Mouse (Mus musculus) urinary bladder, adult 2 months (tissue): ENCODE data around the gene Pelp1. TPM values are rescaled to one million over a fixed set of nuclear protein-coding genes. Genes with fewer than 3 reads are reported as not detected.

Experiments
- DNase-seq: peaks from one replicate; pipeline ENCODE4 v3.0.0; 2022; ENCODE audit warnings: low spot score
- polyA plus RNA-seq: library from polyadenylated mRNA; depleted of rRNA; stranded (reverse); fragments of >200 nt; gene quantifications from 2 replicates; pipeline ENCODE4 v1.2.3, GENCODE M21; 2012; rRNA removed

Gene Pelp1
- polyA plus RNA-seq = 11.1 and 15.3 TPM in 2 replicates

DNA sequence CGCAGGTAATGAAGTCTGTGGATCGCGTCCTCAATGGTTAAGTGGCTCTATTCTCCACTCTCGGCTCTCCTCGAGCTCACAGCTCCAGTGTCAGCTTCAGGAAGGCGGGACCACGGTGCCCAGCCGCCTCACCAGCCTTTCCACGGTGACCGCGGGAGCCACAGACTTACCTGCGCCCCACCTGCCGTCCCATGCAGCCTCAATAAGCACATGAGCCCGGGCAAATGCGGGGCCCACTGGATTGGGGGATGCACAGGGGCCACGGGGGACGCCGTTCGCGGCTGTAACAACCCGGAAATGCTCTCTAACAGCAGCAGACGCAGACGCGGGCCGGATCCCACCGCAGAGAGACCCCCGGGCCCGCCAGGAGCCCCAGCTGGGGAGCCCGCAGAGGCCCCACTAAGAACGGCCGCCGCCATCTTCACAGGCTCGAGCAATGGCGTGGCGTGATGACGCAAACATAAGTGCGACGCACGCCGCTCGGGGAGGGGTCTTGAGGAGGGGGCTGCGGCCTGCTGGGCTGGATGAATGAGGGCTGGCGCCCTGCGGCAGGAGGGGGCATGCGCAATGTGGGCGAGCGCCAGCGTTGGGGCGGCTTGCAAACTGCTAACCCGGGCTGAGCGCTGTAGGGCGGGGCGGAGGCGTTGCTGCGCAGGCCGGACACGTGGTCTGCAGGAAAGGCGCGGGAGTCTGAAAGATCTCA lies at the start of gene Pelp1:
TSS of gene Pelp1 (minus strand) at position 438 of the 703 bp plus-strand sequence.
- DNase-seq = peak; percentile 87

DNA sequence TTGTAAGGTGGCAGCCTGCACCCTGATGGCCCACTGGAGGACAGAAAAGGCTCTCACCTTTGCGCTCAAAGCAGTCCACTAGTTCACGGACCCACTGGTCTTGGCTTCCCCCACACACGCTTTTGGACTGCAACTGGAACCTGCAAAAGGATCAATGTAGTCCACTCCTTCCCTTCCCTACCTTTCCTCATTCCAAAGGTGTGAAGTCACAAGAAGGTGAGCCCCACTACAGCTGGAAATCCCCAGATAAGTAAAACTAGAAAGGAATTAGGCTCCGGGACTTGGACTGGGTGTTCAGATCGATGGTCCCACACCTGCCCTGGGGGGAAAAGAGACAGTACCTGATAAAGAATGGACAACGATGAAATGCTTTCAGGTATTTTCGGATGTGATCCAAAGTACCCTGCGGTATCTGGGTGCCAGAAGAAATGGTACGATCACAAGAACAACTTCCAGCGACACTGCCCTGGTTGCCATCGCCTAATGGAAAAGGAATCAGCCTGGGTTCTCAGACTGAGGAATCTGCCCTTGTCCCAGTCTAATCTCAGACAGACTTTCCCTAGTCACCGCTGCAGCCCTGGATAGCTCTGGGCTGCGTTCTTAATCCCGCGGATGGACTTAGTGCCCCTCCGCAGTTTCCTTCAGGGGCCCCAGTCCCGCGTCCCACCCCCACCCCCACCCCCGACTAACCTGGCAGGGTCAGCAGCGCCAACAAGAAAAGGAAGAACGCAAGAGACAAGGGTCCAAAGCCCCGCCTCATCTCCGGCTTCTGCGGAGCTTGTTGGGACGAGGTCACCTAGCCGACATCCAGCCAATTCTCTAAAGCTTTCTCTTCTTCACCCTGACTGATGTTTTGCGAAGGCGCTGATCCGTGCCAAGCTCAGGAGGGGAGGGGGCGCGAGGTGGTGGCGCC lies 49.1 kb upstream of the Pelp1 start, which contains the start of gene Zmynd15:
TSS of gene Zmynd15 (plus strand) at position 746 of the 913 bp plus-strand sequence.
- DNase-seq = no peak

DNA sequence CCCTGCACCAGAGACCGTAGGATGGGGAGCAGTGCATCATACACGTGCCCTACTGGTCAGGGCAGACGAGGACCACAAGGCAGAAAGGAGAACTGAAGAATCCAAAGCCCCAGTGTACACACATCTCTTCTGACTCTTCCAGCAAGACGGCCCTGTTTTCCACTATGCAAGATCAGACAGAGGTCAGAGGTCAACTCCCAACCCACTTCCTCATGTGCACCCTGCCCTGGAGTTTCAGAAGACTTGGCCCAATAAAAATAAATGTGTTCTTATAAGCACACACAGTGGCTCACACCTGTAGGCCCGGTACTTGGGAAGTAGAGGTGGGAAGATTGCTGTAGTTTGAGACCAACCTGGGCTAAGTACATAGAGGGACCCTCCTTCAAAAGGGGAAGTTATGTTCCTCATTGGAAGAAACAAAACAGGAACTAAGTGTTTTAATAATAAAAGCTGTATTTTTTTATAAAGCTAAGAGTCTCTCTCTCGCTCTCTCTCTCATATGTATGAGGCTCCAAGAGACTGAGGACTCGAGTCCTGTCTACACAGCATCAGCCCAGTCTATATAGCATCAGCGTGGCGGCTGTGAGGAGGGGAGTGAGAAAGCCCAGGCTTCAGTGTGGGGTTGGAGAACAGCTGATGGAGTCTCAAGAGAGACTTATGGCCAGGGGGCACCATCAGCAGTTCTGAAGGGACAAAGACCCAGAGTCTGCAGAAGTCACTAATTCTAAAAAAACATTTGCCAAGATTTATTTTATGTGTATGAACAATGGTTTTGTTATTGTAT lies 43.6 kb upstream of the Pelp1 start:
- no peak for DNase-seq

DNA sequence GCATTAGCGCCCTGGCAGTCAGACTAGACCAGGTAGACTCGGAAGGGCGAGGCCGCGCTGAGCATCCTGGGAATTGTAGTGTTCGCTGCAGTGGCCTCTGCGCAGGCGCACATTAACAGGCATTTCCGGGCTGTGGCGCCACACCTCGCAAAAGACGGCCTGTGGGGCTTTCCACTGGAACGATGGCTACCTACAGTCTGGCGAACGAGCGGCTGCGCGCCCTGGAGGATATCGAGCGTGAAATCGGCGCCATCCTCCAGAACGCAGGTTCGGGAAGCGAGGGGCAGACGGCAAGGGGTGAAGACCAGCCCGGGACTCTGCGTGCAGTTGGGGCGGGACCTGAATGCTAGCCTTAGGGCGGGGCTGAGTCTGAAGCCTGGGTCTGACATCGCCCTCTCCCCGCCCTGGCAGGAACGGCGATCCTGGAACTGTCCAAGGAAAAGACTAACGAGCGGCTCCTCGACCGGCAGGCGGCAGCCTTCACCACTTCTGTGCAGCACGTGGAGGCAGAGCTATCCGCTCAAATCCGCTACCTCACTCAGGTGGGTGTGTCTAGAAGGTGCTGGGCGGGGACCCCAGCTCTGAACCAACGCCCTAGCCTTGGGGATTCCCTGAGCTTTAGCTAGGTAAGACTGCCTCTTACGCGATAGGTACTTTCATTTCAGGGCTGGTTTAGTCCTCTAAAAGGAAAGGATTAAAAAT lies 42.1 kb upstream of the Pelp1 start, which contains the start of gene Med11:
TSS of gene Med11 (plus strand) at position 123 of the 702 bp plus-strand sequence.
- DNase-seq = peak; percentile 95

DNA sequence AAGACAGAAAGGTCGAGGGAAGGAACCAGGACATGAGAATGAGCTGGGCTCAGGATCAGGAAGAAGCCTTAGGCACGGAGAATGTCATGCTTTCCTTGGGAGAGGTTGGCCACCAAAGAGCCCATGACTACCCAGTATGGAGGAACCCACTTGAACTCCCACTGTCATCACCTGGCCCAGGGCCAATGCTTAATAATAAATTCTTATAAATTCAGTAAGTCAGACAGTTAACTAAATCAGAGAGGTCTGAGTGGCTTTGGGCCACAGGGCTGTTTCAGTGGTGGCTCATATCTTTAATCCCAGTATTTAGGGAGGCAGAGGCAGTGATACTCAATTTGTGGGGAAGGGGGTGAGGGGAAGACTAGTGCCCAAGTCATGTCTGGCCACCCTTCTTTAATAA lies 41.1 kb upstream of the Pelp1 start:
- no peak for DNase-seq

DNA sequence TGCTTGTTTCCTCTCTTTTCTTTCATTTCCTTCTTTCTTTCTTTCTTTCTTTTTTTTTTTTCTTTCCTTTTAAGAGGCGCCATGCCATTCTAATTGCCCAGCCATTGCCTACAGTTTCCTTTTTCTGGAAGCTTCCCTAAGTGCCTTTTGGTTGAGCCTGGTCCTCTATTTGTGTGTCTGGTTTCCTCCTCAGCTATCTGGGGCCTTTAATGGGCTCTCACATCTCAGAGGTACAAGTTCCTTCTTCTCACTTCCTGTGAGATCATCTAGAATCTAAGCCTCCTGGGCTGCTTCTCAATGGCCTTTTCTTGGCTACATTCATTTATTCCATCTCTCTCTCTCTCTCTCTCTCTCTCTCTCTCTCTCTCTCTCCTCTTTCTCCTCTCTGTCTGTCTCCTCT lies 37.5 kb upstream of the Pelp1 start:
- DNase-seq = no peak

DNA sequence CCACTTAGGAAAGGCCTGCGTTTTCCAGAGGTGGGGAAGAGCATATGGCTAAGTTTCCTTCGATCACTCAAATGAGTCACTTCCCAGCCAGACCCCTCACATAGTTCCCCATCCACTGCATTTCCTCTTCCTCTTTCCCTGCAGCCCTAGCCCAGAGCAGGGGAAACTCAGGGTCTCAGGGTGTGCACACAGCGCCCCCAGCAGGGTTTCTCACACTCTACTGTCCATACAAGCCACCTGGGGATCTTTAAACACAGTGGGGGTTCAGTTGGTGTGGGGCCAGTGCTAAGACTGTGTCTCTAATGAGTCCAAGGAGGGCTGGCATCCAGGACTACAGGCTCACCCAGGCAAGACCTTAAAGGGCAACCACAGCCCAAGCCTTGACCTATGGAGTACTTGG lies 36.9 kb upstream of the Pelp1 start:
- DNase-seq = no peak

DNA sequence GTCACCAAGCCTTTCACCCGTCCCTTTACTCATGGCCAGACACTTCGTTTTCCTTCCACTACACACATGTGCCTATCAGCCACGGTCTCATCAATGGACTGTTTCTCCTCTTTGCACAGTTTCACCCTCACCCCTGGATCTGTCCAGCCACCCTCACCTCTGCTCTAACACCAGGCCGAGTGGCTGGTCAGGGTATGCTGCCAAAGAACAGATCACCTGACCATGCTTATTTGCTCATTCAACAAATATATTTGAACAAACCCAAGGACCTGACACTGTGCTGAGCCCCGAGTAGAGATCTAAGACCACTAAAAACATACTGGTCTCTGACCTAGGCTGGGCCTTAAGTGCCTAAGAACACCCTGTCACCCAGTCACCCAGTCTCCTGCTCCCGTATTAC lies 34.8 kb upstream of the Pelp1 start:
- no peak for DNase-seq

DNA sequence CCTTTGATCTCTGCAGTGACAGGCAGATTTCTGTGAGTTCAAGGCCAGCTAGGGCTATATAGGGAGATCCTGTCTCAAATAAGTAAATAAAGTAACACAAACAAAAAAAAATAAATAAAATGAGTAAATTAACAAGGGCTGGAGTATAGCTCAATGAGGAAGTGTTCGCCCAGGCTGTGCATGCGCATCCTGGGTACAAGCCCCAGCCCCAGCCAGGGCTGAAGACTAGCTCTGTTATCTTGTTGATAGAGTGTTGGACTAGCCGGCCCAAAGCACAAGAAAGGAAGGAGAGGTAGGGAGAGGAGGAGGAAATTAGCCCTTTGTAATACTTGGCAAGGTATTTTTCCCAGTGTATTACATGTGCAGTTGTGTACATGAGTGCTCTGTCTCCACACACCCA lies 34.1 kb upstream of the Pelp1 start:
- DNase-seq = no peak

DNA sequence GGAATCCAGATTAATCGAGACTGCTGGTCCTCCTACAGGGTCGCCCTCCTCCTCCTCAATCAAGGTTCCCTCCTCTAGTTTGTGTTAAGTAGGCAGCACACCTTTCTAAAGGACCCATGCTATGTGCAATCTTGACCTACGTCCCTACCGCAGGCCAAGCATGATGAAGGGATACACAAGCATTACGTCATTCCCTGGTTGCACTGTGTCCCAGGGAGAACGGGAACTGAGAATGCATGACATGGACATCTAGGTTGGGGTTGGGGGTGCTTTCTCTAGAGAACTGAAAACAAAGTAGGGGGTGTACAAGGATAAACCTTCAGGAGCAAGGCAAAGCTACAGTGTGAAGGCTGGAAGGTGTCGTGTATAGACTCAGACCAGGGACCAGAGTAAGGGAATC lies 32.1 kb upstream of the Pelp1 start:
- no peak for DNase-seq

DNA sequence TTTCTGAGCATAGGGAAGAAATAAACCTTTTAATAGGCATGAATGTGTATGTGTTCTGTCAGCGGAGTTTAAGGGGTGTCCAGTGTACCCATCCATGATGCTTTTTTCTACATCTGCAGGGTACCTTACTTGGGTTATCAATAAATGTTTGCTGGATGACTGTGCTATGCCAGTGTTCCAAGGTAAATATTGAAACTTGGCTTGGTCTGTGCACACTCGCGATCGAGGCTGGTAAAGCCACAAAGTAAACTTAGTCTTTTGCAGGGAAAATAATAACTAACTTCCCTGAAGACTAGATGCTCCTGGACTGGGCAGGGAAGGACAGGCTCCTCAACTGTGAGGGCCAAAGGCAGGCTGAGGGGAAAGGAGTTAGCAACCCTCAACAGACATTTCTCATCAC lies 30.8 kb upstream of the Pelp1 start:
- DNase-seq = no peak

DNA sequence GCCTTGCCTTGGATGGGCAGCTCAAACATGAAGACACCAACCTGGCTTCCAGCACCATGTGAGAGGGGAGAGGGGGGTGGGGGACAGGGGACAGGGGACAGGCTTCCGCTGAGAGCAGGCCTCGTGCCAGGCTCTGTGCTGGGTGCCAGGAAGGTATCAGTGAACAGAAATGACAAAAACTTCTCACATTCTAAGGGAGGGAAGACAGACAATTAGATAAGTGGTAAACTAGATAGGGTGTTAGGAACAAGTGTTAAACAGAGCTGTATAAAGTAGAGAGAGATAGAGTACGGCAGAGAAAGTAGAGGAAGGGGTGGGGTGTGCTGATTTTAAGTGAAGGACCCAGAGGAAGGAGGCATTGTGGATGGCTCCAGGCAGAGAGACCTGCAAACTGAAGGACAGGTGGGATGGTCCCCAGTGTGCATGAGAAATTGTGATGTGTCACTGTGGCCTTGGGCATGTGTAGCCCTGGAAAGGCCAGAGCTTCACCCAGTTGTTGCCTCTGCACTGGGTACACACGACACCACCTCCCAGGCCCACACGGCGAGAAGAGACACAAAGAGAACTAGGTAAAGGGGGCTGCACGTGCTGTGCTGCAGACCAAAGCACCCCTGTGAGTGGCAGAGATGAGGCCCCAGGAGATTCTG lies 29.0 kb upstream of the Pelp1 start:
- DNase-seq = no peak

DNA sequence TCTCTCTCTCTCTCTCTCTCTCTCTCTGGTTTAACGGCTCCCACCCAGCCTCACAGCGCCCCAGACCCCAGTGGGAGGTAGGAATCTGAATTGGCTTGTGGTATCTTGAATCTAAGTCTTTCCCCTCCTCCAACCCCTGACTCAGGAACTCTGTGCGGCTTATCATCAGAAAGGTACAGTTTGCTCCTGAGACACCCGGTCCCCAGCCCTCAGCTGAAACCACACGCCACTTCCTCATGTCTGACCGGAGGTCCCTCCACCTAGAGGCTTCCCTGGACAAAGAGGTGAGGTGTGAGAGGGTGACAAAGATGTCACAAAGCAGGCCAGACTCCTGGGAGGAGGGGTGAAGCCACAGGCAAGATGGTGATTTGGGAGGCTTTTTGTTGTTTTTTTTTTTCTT lies 27.6 kb upstream of the Pelp1 start:
- no peak for DNase-seq

DNA sequence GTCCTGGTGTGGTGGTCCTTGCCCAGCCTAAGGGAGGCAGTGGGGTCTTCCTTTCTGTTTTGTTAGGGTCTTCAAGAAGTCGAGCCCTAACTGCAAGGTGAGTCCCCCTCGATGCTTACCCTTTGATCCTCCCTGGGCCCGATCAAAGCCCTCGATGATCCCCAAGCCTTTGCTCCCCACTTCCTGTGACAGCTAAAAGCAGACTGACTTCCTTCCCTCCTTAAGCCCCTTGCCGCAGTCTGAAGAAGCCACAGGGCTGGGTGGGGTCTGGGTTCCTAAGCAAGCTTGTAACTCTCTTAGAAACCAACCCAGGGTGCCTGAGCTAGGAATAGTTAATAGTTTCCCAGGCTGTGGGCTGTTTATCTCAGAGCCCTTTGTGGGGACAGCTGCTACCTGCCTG lies 25.6 kb upstream of the Pelp1 start:
- no peak for DNase-seq

DNA sequence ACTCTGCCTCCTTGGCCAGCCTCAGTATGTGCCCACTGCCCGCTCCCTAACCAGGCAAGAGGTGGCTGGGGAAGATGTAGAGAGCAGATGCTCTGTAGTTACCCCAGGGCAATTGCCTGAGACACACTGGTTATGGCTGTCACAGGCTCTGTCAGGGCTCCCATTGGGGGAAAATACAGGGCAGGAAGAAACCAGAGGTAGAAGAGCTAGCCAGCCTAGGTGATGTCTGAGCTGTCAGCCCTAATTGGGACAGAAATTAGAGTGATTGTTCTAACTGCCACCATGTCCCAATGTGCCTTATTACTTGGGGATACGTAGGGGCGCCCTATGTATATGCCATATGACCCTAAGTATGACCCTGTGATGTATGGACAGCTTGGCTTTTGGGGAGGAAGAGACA lies 24.1 kb upstream of the Pelp1 start:
- DNase-seq = no peak

DNA sequence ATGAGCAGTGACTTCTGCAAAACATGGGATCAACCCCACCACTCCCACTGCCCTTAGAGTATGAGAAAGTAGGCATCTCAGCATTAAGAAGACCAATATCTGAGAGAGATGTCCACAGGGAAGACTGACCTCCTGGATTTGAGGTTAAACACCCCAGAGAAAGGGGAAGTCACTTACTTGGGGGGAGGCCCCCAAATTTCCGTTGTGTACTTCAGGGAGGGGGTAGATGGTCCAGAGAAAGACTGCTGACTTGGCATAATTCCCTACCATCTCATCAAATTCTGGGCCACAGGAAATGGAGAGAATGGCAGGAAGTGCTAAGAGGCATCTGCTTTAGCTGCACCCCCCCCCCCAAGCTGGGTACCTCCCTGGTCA lies 23.7 kb upstream of the Pelp1 start:
- no peak for DNase-seq

DNA sequence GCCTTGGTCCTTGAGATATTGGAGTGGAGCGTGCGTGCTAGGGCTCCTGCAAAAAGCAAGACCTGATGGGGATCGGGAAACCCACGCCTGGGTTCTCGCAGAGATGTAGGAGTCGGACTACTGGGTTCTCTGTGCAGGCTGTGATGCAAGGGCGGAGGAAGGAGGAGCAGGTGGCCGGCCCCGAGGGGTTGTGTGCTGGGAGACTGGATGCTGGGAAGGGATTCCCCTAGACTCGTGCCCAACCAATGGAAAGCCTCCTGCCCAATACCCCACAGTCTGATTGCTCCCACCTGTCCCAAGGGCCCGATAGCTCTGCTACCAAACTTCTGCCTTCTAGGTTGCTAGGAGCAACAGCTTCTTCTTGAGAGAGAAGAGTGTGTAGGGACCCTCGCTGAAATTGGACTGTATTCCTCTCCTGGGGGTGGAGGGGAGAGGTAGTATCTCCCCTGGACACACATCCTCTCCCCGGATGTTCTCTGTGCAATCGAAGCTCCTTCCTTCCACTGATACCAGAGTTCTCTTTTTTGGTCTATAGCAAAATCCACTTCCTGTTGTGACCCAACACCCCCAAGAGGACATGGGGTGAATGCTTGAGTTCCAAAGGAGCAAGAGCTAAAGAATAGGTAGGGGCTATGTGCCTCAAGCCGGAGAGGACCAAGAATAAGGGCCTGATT lies 23.2 kb upstream of the Pelp1 start:
- no peak for DNase-seq

DNA sequence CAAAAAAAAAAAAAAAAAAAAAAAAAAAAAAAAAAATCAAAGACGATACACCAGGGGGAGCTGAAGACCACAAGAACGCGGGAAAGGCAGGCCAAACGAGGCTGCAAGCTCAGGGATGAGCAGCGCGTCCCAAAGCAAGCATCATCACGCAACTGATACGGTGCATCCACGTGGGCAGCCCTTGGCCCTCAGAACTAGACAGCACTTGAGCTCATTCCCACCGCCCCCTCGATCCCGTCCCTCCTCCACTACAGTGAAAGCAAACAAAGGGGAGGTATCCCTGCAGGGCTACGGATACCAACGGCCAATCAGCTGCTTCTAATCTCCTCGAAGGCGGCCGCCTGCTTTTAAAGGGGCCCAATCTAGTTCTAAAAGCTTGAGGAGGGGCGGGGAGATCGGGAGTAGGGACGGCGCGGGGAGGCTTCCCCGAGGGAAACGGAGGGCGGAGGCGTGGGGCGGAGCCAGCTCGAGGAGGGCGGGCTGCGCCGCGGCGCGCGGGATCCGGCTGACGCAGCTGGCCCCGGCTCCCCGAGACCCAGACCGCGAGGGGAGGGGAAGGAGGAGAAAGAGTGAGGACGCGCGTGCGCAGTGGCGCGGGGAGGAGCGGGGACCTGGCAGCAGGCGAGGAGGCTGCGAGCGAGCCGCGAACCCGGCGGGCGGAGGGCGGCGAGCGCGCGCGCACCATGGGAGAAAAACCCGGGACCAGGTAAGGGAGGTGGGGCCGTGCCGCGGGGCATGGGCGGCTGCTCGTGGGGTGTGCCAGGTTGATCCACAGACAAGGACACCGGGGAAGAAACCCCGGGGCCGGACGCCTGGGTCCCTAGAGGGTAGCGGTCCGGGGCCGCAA lies 22.4 kb upstream of the Pelp1 start, which contains the start of gene Arrb2:
TSS of gene Arrb2 (plus strand) at position 588 of the 847 bp plus-strand sequence.
- peak; percentile 98 for DNase-seq

DNA sequence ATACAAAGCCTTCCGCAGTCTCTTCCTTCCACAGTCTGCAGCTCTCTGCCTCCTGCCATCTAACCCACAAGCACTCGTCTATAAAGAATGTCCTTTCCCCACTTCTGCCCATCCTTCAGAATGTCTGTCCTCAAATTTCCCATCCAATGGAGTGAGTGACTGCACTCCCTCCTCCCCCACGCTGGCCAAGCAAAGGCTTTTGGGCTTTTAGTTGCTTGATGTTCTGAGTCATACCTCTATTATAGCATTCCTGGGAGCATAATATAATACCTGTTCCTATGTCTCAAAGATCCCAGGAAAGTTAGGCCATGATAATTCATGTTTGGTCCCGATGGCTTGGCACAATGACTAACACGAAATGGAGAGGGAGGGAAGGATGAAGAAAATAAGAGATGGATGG lies 21.7 kb upstream of the Pelp1 start:
- DNase-seq = no peak
